Mouse (Mus musculus): Measurements from ENCODE around the gene Nacc2.

The Nacc2 gene

GRCm38 (mm10) chr2:26123079-26123648, at the start of gene Nacc2:
TSS of gene Nacc2 (minus strand) at chr2:26123220.
- DNase-seq: peak; percentile 39 to 55

GRCm38 (mm10) chr2:26172166-26172565, 49.1 kb upstream of the Nacc2 start:
- no peak for DNase-seq

GRCm38 (mm10) chr2:26170376-26170775, 47.4 kb upstream of the Nacc2 start:
- no peak for DNase-seq

GRCm38 (mm10) chr2:26168843-26169579, 46.0 kb upstream of the Nacc2 start:
- DNase-seq: no peak

- no peak for DNase-seq
Observed at GRCm38 (mm10) chr2:26166890-26167289, 43.9 kb upstream of the Nacc2 start.

GRCm38 (mm10) chr2:26158064-26158463, 35.0 kb upstream of the Nacc2 start:
- DNase-seq: peak; percentile 76

GRCm38 (mm10) chr2:26156191-26156977, 33.4 kb upstream of the Nacc2 start:
- DNase-seq: peak; percentile 85 to 88

- peak in 1 of 2 experiments; percentile 60 for DNase-seq
Observed at GRCm38 (mm10) chr2:26155737-26156136, 32.7 kb upstream of the Nacc2 start.

GRCm38 (mm10) chr2:26154586-26154985, 31.6 kb upstream of the Nacc2 start:
- no peak for DNase-seq

- peak; percentile 74 to 82 for DNase-seq
Observed at GRCm38 (mm10) chr2:26153909-26154340, 30.9 kb upstream of the Nacc2 start.

GRCm38 (mm10) chr2:26153295-26153694, 30.3 kb upstream of the Nacc2 start:
- DNase-seq: peak; percentile 70 to 78

GRCm38 (mm10) chr2:26147706-26148370, 24.8 kb upstream of the Nacc2 start:
- no peak for DNase-seq

- DNase-seq: peak; percentile 90 to 91
Observed at GRCm38 (mm10) chr2:26146337-26147042, 23.5 kb upstream of the Nacc2 start.

- DNase-seq: no peak
Observed at GRCm38 (mm10) chr2:26145113-26145512, 22.1 kb upstream of the Nacc2 start.

GRCm38 (mm10) chr2:26144331-26144730, 21.3 kb upstream of the Nacc2 start:
- no peak for DNase-seq

GRCm38 (mm10) chr2:26143556-26143955, 20.5 kb upstream of the Nacc2 start:
- DNase-seq: peak; percentile 87 to 91

- DNase-seq: no peak
Observed at GRCm38 (mm10) chr2:26142986-26143385, 20.0 kb upstream of the Nacc2 start.

- DNase-seq: peak; percentile 76 to 84
Observed at GRCm38 (mm10) chr2:26141893-26142635, 19.0 kb upstream of the Nacc2 start.

GRCm38 (mm10) chr2:26140903-26141302, 17.9 kb upstream of the Nacc2 start:
- peak in 1 of 2 experiments; percentile 44 for DNase-seq

- peak; percentile 100 for DNase-seq
Observed at GRCm38 (mm10) chr2:26140292-26140819, 17.3 kb upstream of the Nacc2 start.

GRCm38 (mm10) chr2:26139545-26140206, 16.7 kb upstream of the Nacc2 start:
- DNase-seq: no peak
